Mouse (Mus musculus): Measurements from ENCODE around the gene Ranbp17. TPM values are rescaled to one million over a fixed set of nuclear protein-coding genes. Genes with fewer than 3 reads are reported as not detected.

Ranbp17 gene
- total RNA-seq, 2 experiments from 2014 or later = 5.9 to 8.6 TPM

- no peak for ATAC-seq (replicated peaks; ENCODE audit: low FRiP score, low TSS enrichment, poor library complexity, severe bottlenecking)
Measured at GRCm38 (mm10) chr11:33294063-33294462, 219.5 kb downstream of the Ranbp17 start.

- no peak for ATAC-seq (replicated peaks; ENCODE audit: low FRiP score, low TSS enrichment, poor library complexity, severe bottlenecking)
Measured at GRCm38 (mm10) chr11:33278571-33278970, 235.0 kb downstream of the Ranbp17 start.

- no peak for ATAC-seq (replicated peaks; ENCODE audit: low FRiP score, low TSS enrichment, poor library complexity, severe bottlenecking)
Measured at GRCm38 (mm10) chr11:33276637-33277036, 236.9 kb downstream of the Ranbp17 start, which contains the start of gene Gm12117. TSS of gene Gm12117 (minus strand) at chr11:33276737.

- no peak for ATAC-seq (replicated peaks; ENCODE audit: low FRiP score, low TSS enrichment, poor library complexity, severe bottlenecking)
Measured at GRCm38 (mm10) chr11:33274816-33275215, 238.7 kb downstream of the Ranbp17 start.

- no peak for ATAC-seq (replicated peaks; ENCODE audit: low FRiP score, low TSS enrichment, poor library complexity, severe bottlenecking)
Measured at GRCm38 (mm10) chr11:33274294-33274693, 239.3 kb downstream of the Ranbp17 start.

- no peak for ATAC-seq (replicated peaks; ENCODE audit: low FRiP score, low TSS enrichment, poor library complexity, severe bottlenecking)
Measured at GRCm38 (mm10) chr11:33240295-33240694, 273.3 kb downstream of the Ranbp17 start.

- no peak for ATAC-seq (replicated peaks; ENCODE audit: low FRiP score, low TSS enrichment, poor library complexity, severe bottlenecking)
Measured at GRCm38 (mm10) chr11:33234134-33234533, 279.4 kb downstream of the Ranbp17 start.

- no peak for ATAC-seq (replicated peaks; ENCODE audit: low FRiP score, low TSS enrichment, poor library complexity, severe bottlenecking)
Measured at GRCm38 (mm10) chr11:33232056-33232455, 281.5 kb downstream of the Ranbp17 start.

- no peak for ATAC-seq (replicated peaks; ENCODE audit: low FRiP score, low TSS enrichment, poor library complexity, severe bottlenecking)
Measured at GRCm38 (mm10) chr11:33228186-33228585, 285.4 kb downstream of the Ranbp17 start.

- ATAC-seq (replicated peaks; ENCODE audit: low FRiP score, low TSS enrichment, poor library complexity, severe bottlenecking) = no peak
Measured at GRCm38 (mm10) chr11:33226516-33226915, 287.0 kb downstream of the Ranbp17 start.

GRCm38 (mm10) chr11:33221566-33222365 lies 291.8 kb downstream of the Ranbp17 start:
- ATAC-seq (replicated peaks; ENCODE audit: low FRiP score, low TSS enrichment, poor library complexity, severe bottlenecking) = no peak

- no peak for ATAC-seq (replicated peaks; ENCODE audit: low FRiP score, low TSS enrichment, poor library complexity, severe bottlenecking)
Measured at GRCm38 (mm10) chr11:33220763-33221162, 292.8 kb downstream of the Ranbp17 start.

GRCm38 (mm10) chr11:33217384-33218079 lies 296.0 kb downstream of the Ranbp17 start:
- ATAC-seq (replicated peaks; ENCODE audit: low FRiP score, low TSS enrichment, poor library complexity, severe bottlenecking) = no peak

- ATAC-seq (replicated peaks; ENCODE audit: low FRiP score, low TSS enrichment, poor library complexity, severe bottlenecking) = no peak
Measured at GRCm38 (mm10) chr11:33207411-33207810, 306.1 kb downstream of the Ranbp17 start.

GRCm38 (mm10) chr11:33204966-33205365 lies 308.6 kb downstream of the Ranbp17 start:
- ATAC-seq (replicated peaks; ENCODE audit: low FRiP score, low TSS enrichment, poor library complexity, severe bottlenecking) = no peak

- no peak for ATAC-seq (replicated peaks; ENCODE audit: low FRiP score, low TSS enrichment, poor library complexity, severe bottlenecking)
Measured at GRCm38 (mm10) chr11:33204329-33204705, 309.2 kb downstream of the Ranbp17 start.

- ATAC-seq (replicated peaks; ENCODE audit: low FRiP score, low TSS enrichment, poor library complexity, severe bottlenecking) = no peak
Measured at GRCm38 (mm10) chr11:33203383-33204328, 309.9 kb downstream of the Ranbp17 start, which contains the start of gene Tlx3. TSS of gene Tlx3 (minus strand) at chr11:33203589.

- no peak for ATAC-seq (replicated peaks; ENCODE audit: low FRiP score, low TSS enrichment, poor library complexity, severe bottlenecking)
Measured at GRCm38 (mm10) chr11:33202972-33203371, 310.6 kb downstream of the Ranbp17 start.

GRCm38 (mm10) chr11:33202296-33202695 lies 311.2 kb downstream of the Ranbp17 start:
- ATAC-seq (replicated peaks; ENCODE audit: low FRiP score, low TSS enrichment, poor library complexity, severe bottlenecking) = no peak

GRCm38 (mm10) chr11:33201626-33202010 lies 311.9 kb downstream of the Ranbp17 start:
- ATAC-seq (replicated peaks; ENCODE audit: low FRiP score, low TSS enrichment, poor library complexity, severe bottlenecking) = no peak

All from megakaryocyte-erythroid progenitor cell, adult 5-6 weeks (primary cell).